Mouse (Mus musculus) duodenum, adult 2 months (tissue): ENCODE data around the gene Zfp111. TPM values are rescaled to one million over a fixed set of nuclear protein-coding genes. Genes with fewer than 3 reads are reported as not detected.

Experiments used
- polyA plus RNA-seq: library from polyadenylated mRNA; depleted of rRNA; stranded (reverse); fragments of >200 nt; gene quantifications from 2 replicates; pipeline ENCODE4 v1.2.3, GENCODE M21; 2012; ENCODE audit warnings: low replicate concordance; rRNA removed

Zfp111 gene
- polyA plus RNA-seq = 0.23 and 0.29 TPM in 2 replicates

GRCm38 (mm10) chr7:24211343-24211742 lies at the start of gene Zfp111:
Zfp111 (minus strand) TSS chr7:24211443.

GRCm38 (mm10) chr7:24254633-24255474 lies 43.6 kb upstream of the Zfp111 start, which contains the start of gene Zfp108:
Zfp108 (plus strand) TSS chr7:24254794.

GRCm38 (mm10) chr7:24237040-24237791 lies 26.0 kb upstream of the Zfp111 start, which contains the start of gene Zfp109:
Zfp109 (minus strand) TSS chr7:24237560.

GRCm38 (mm10) chr7:24174618-24175336 lies 36.5 kb downstream of the Zfp111 start, which contains the start of gene Zfp114:
Zfp114 (plus strand) TSS chr7:24175060.

Other genes with a start within 250 kb of the Zfp111 start
- not detected in 2 replicates for gene Vmn1r181, start 236.8 kb downstream of the Zfp111 start, polyA plus RNA-seq
- gene V1rd19, start 209.8 kb downstream of the Zfp111 start, polyA plus RNA-seq = not detected in 2 replicates
- not detected in 2 replicates for gene Vmn1r183, start 158.2 kb downstream of the Zfp111 start, polyA plus RNA-seq
- 2.8 and 4.6 TPM in 2 replicates for gene Zfp180, start 129.5 kb downstream of the Zfp111 start, polyA plus RNA-seq
- 0.46 and 1.2 TPM in 2 replicates for gene Zfp112, start 99.1 kb downstream of the Zfp111 start, polyA plus RNA-seq
- 1.8 and 2.4 TPM in 2 replicates for gene Zfp235, start 77.3 kb downstream of the Zfp111 start, polyA plus RNA-seq
- 0.08 TPM in 1 of 2 replicates, not detected in the other for gene Zfp114, start 36.4 kb downstream of the Zfp111 start, polyA plus RNA-seq
- gene Zfp109, start 26.1 kb upstream of the Zfp111 start, polyA plus RNA-seq = 0.11 and 0.27 TPM in 2 replicates
- 0.18 and 0.21 TPM in 2 replicates for gene Zfp108, start 43.4 kb upstream of the Zfp111 start, polyA plus RNA-seq
- gene Zfp93, start 59.0 kb upstream of the Zfp111 start, polyA plus RNA-seq = 0.74 and 0.91 TPM in 2 replicates
- 1.0 and 1.4 TPM in 2 replicates for gene Zfp61, start 89.8 kb upstream of the Zfp111 start, polyA plus RNA-seq
- gene Zfp94, start 105.2 kb upstream of the Zfp111 start, polyA plus RNA-seq = 0.83 and 4.3 TPM in 2 replicates
- not detected in 2 replicates for gene Tescl, start 122.5 kb upstream of the Zfp111 start, polyA plus RNA-seq
- gene Lypd5, start 137.8 kb upstream of the Zfp111 start, polyA plus RNA-seq = not detected in 2 replicates
- gene Kcnn4, start 158.8 kb upstream of the Zfp111 start, polyA plus RNA-seq = 84.7 and 88.4 TPM in 2 replicates
- 49.3 and 58.7 TPM in 2 replicates for gene Smg9, start 188.2 kb upstream of the Zfp111 start, polyA plus RNA-seq
- 0.07 and 0.47 TPM in 2 replicates for gene Irgc1, start 240.9 kb upstream of the Zfp111 start, polyA plus RNA-seq